Mouse (Mus musculus) cerebellum, adult 11 months (tissue): ENCODE results near the gene Zc2hc1c.

Source experiments
- DNase-seq: peaks from one replicate; pipeline ENCODE4 v3.0.0; 2022

Gene Zc2hc1c

GRCm38 (mm10) chr12:85286941-85287340 lies 1.4 kb upstream of the Zc2hc1c start:
- DNase-seq = no peak

- DNase-seq = no peak
Observed at GRCm38 (mm10) chr12:85287809-85288485, 444 bp upstream of the Zc2hc1c start, which contains the start of gene Acyp1. Gene Acyp1, minus strand, starts transcription at chr12:85288438.

GRCm38 (mm10) chr12:85289157-85290000 lies 988 bp downstream of the Zc2hc1c start:
- DNase-seq = no peak

- no peak for DNase-seq
Observed at GRCm38 (mm10) chr12:85290633-85291032, 2.2 kb downstream of the Zc2hc1c start.

- no peak for DNase-seq
Observed at GRCm38 (mm10) chr12:85291541-85291940, 3.1 kb downstream of the Zc2hc1c start.

- DNase-seq = no peak
Observed at GRCm38 (mm10) chr12:85292288-85292687, 3.9 kb downstream of the Zc2hc1c start.

- no peak for DNase-seq
Observed at GRCm38 (mm10) chr12:85292906-85293305, 4.5 kb downstream of the Zc2hc1c start.

- DNase-seq = no peak
Observed at GRCm38 (mm10) chr12:85295506-85295905, 7.1 kb downstream of the Zc2hc1c start.

GRCm38 (mm10) chr12:85296915-85297314 lies 8.5 kb downstream of the Zc2hc1c start:
- no peak for DNase-seq

GRCm38 (mm10) chr12:85297345-85297997 lies 9.1 kb downstream of the Zc2hc1c start:
- DNase-seq = no peak

GRCm38 (mm10) chr12:85298127-85298834 lies 9.9 kb downstream of the Zc2hc1c start:
- DNase-seq = no peak

GRCm38 (mm10) chr12:85298835-85299180 lies 10.4 kb downstream of the Zc2hc1c start:
- DNase-seq = no peak

GRCm38 (mm10) chr12:85303256-85303655 lies 14.9 kb downstream of the Zc2hc1c start:
- no peak for DNase-seq

GRCm38 (mm10) chr12:85304725-85305124 lies 16.3 kb downstream of the Zc2hc1c start:
- DNase-seq = no peak

- DNase-seq = peak; percentile 76
Observed at GRCm38 (mm10) chr12:85305247-85305892, 17.0 kb downstream of the Zc2hc1c start.

GRCm38 (mm10) chr12:85308651-85309050 lies 20.3 kb downstream of the Zc2hc1c start:
- DNase-seq = peak; percentile 39

GRCm38 (mm10) chr12:85330153-85330552 lies 41.8 kb downstream of the Zc2hc1c start:
- DNase-seq = no peak

GRCm38 (mm10) chr12:85337567-85338311 lies 49.3 kb downstream of the Zc2hc1c start:
- no peak for DNase-seq

GRCm38 (mm10) chr12:85338815-85339214 lies 50.4 kb downstream of the Zc2hc1c start:
- DNase-seq = no peak

GRCm38 (mm10) chr12:85339243-85339729 lies 50.9 kb downstream of the Zc2hc1c start, which contains the start of gene Nek9:
Gene Nek9, minus strand, starts transcription at chr12:85339362.
- peak; percentile 90 for DNase-seq

GRCm38 (mm10) chr12:85339947-85340346 lies 51.6 kb downstream of the Zc2hc1c start:
- DNase-seq = no peak
